Mouse (Mus musculus) heart, adult 2 months (tissue): Measurements from ENCODE around the gene Aknad1. TPM values are rescaled to one million over a fixed set of nuclear protein-coding genes. Genes with fewer than 3 reads are reported as not detected.
A peak's percentile ranks its signal among the peaks of the same experiment; 100 is the strongest.

Source experiments
- DNase-seq, 2 experiments: peaks; one replicate each; pipeline ENCODE4 v3.0.0; 2021
- H3K27ac ChIP-seq: fragments of 200-600 bp; 2 replicates; pipeline ENCODE4 v1.8.1; 2022
- H3K27me3 ChIP-seq: fragments of 200-500 bp; 2 replicates; pipeline ENCODE4 v1.6.1; 2012; ENCODE audit warnings: mild to moderate bottlenecking, low read length, inconsistent platforms, mixed read lengths; ENCODE audit not compliant: control insufficient read depth, insufficient read depth
- H3K36me3 ChIP-seq: fragments of 200-500 bp; 2 replicates; pipeline ENCODE4 v1.6.1; 2012; ENCODE audit warnings: low read length, inconsistent platforms; ENCODE audit not compliant: control insufficient read depth, insufficient read depth
- H3K4me1 ChIP-seq: fragments of 200-500 bp; 2 replicates; pipeline ENCODE4 v1.6.1; 2011; ENCODE audit warnings: low read length; ENCODE audit not compliant: control insufficient read depth, insufficient read depth
- H3K4me3 ChIP-seq: fragments of 200-600 bp; 2 replicates; pipeline ENCODE4 v1.8.1; 2022
- H3K79me2 ChIP-seq: fragments of 200-500 bp; replicated peaks from 2 replicates; pipeline ENCODE4 v1.6.1; 2012; ENCODE audit warnings: mild to moderate bottlenecking, inconsistent platforms, low read length, moderate library complexity, mixed read lengths; ENCODE audit not compliant: control insufficient read depth, insufficient read depth
- H3K9ac ChIP-seq: fragments of 200-500 bp; 2 replicates; pipeline ENCODE4 v1.6.1; 2012; ENCODE audit warnings: low read depth, mild to moderate bottlenecking, control low read depth, inconsistent platforms, low read length, mixed read lengths
- CTCF ChIP-seq: fragments of 200-600 bp; IDR thresholded peaks from 2 replicates; pipeline ENCODE4 v1.8.1; 2022; ENCODE audit warnings: antibody characterized with exemption, mild to moderate bottlenecking, moderate library complexity
- EP300 ChIP-seq: fragments of 200-500 bp; IDR thresholded peaks from 2 replicates; pipeline ENCODE4 v1.6.1; 2011; ENCODE audit warnings: low read depth, low read length, control low read depth; ENCODE audit not compliant: insufficient read depth
- POLR2A ChIP-seq: fragments of 200-500 bp; IDR thresholded peaks from 2 replicates; pipeline ENCODE4 v1.6.1; 2011; ENCODE audit warnings: mild to moderate bottlenecking, low read depth, low read length, control low read depth; ENCODE audit not compliant: insufficient read depth
- WGBS: fragments of 180-500 bp; shearing (Covaris S2); methylation state at CpG from one replicate; pipeline ENCODE4 v1.1.7; 2018; 5-methylcytosine and 5-hydroxymethylcytosine counted together
- intact Hi-C: fragments of 180-260 bp; cut with DNase I; formaldehyde crosslinking; loops from one replicate; pipeline ENCODE4 v1.15.1; 2025
- polyA plus RNA-seq: library from polyadenylated mRNA; depleted of rRNA; stranded (reverse); fragments of >200 nt; gene quantifications from 2 replicates; pipeline ENCODE4 v1.2.3, GENCODE M21; 2012
- total RNA-seq, 2 experiments: library from RNA; stranded (reverse); gene quantifications; 2 replicates each; pipeline ENCODE4 v1.2.3; 2021

Aknad1 gene
- total and polyA plus RNA-seq, 3 experiments, result 0.04 to 0.05 TPM; not detected in 1

- H3K27me3 ChIP-seq, result no peaks in the 10 kb centered on the region
- intact Hi-C loops, result no loop called here
- TF ChIP-seq EP300 (no peak), CTCF (no peak), POLR2A (no peak)
Observed at GRCm38 (mm10) chr3:108792420-108792819, 53.0 kb downstream of the Aknad1 start.

GRCm38 (mm10) chr3:108794780-108795179, 55.3 kb downstream of the Aknad1 start:
- Histone ChIP-seq H3K9ac (no peak overlapping the region), H3K4me1 (no peaks in the 10 kb centered on the region), H3K79me2 (no peaks in the 10 kb centered on the region), H3K36me3 (no peaks in the 10 kb centered on the region; the same call in 1 of the 2 replicates), H3K27ac (no peak overlapping the region), H3K27me3 (no peaks in the 10 kb centered on the region), H3K4me3 (no peak overlapping the region)
- WGBS, result 79% methylated on average over 9 of the region's 9 CpGs
- TF ChIP-seq EP300, result no peak
- no peak for TF ChIP-seq CTCF
- TF ChIP-seq POLR2A, result no peak
- intact Hi-C loops, result no loop called here
- no peak for DNase-seq

More at GRCm38 (mm10) chr3:108792420-108792819, 53.0 kb downstream of the Aknad1 start:
- H3K4me1 ChIP-seq, result no peaks in the 10 kb centered on the region
- DNase-seq, result no peak
- H3K36me3 ChIP-seq, result no peaks in the 10 kb centered on the region; the same call in 1 of the 2 replicates
- no peak overlapping the region for H3K9ac ChIP-seq
- H3K79me2 ChIP-seq, result no peaks in the 10 kb centered on the region
- H3K27ac ChIP-seq, result no peak overlapping the region
- no peak overlapping the region for H3K4me3 ChIP-seq

GRCm38 (mm10) chr3:108795554-108796299, 56.3 kb downstream of the Aknad1 start:
- 84% methylated on average over 7 of the region's 7 CpGs for WGBS
- no peaks in the 10 kb centered on the region for H3K4me1 ChIP-seq
- no peaks in the 10 kb centered on the region for H3K79me2 ChIP-seq
- intact Hi-C loops, result no loop called here
- no peak overlapping the region for H3K27ac ChIP-seq
- H3K9ac ChIP-seq, result no peak overlapping the region
- H3K36me3 ChIP-seq, result no peaks in the 10 kb centered on the region; the same call in 1 of the 2 replicates
- no peak overlapping the region for H3K4me3 ChIP-seq
- no peaks in the 10 kb centered on the region for H3K27me3 ChIP-seq
- TF ChIP-seq EP300 (no peak), CTCF (no peak), POLR2A (no peak)
- no peak for DNase-seq

GRCm38 (mm10) chr3:108796386-108796785, 56.9 kb downstream of the Aknad1 start:
- Histone ChIP-seq H3K36me3 (no peaks in the 10 kb centered on the region; the same call in 1 of the 2 replicates), H3K27ac (no peak overlapping the region), H3K9ac (no peak overlapping the region), H3K79me2 (no peaks in the 10 kb centered on the region), H3K4me1 (no peaks in the 10 kb centered on the region), H3K27me3 (no peaks in the 10 kb centered on the region), H3K4me3 (no peak overlapping the region)
- DNase-seq, result no peak
- intact Hi-C loops, result no loop called here
- TF ChIP-seq CTCF (no peak), EP300 (no peak), POLR2A (no peak)
- WGBS, result 91% methylated on average over 4 of the region's 4 CpGs

- WGBS, result 83% methylated on average over 6 of the region's 6 CpGs
- Histone ChIP-seq H3K79me2 (no peaks in the 10 kb centered on the region), H3K27me3 (no peaks in the 10 kb centered on the region), H3K27ac (no peak overlapping the region), H3K36me3 (no peaks in the 10 kb centered on the region; the same call in 1 of the 2 replicates), H3K4me3 (no peak overlapping the region), H3K4me1 (no peaks in the 10 kb centered on the region), H3K9ac (no peak overlapping the region)
- DNase-seq, result no peak
- intact Hi-C loops, result no loop called here
- no peak for TF ChIP-seq EP300
- no peak for TF ChIP-seq CTCF
- no peak for TF ChIP-seq POLR2A
Observed at GRCm38 (mm10) chr3:108797723-108798122, 58.3 kb downstream of the Aknad1 start.

GRCm38 (mm10) chr3:108798375-108798774, 58.9 kb downstream of the Aknad1 start:
- Histone ChIP-seq H3K4me1 (no peaks in the 10 kb centered on the region), H3K4me3 (no peak overlapping the region), H3K36me3 (no peaks in the 10 kb centered on the region; the same call in 1 of the 2 replicates), H3K79me2 (no peaks in the 10 kb centered on the region), H3K27me3 (no peaks in the 10 kb centered on the region), H3K9ac (no peak overlapping the region), H3K27ac (no peak overlapping the region)
- WGBS, result 80% methylated on average over 2 of the region's 2 CpGs
- no peak for DNase-seq
- peak; percentile 47 for TF ChIP-seq CTCF
- TF ChIP-seq POLR2A, result no peak
- no peak for TF ChIP-seq EP300
- intact Hi-C loops, result no loop called here
